Mouse (Mus musculus): Measurements from ENCODE around the gene Pxdc1.

Pxdc1 gene

DNA sequence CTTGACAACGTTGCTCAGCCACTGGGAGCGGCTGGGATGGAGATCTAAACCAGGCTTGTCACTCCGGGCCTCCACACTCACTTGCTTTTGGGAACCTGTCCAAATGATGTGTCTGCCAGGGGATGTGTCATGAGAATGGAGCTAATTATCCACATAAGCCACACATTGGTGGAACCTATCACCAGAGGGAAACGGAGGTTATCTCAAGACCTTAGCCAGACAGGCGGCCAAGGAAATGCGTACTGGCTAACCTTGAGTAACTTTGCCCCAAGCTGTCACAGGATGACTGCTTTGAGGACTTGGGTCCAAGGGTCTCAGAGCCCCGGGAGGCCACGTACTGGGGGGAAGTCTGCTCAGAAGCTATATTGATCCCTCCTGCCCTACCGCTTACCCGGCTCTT lies 2.3 kb downstream of the Pxdc1 start:
- no peak for DNase-seq (ENCODE audit: low read depth, low spot score)

DNA sequence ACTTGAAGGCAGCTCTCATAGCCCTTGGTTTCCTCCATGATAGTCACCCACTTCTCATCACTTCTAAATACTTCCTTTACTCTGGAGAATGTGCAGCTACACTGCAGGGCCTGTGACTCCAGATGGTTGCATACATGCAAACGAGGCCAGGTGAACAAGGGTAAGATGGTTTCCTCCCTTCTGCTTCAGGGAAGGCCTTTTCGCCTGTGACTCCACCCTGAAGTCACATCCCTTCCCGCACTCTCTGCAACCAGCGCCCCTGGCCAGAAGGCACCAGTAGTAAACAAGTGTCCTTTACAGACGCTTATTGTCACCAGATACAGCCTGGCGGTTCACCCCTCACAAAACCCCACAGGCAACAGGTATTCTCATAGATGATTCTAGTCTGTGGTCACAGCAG lies 2.9 kb downstream of the Pxdc1 start:
- DNase-seq (ENCODE audit: low read depth, low spot score), result no peak

DNA sequence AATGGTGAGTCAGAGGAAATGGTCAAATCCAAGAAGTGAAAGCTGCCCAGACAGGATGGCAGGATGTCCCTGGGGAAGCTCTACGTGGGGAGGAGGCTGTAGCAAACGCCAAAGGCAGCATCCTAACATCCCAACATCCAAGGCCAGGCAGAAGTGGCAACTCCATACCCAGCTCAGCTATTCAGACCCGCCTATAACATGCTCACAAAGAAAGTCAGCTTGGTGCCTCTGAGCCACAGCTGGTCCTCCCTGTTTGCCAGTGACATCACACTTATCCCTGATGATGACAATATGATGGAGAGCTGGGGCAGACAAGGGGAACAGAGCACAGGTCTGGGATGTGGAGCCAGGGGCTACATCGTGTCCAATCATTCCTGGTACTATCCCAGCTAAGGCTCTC lies 5.5 kb downstream of the Pxdc1 start:
- DNase-seq (ENCODE audit: low read depth, low spot score), result no peak

DNA sequence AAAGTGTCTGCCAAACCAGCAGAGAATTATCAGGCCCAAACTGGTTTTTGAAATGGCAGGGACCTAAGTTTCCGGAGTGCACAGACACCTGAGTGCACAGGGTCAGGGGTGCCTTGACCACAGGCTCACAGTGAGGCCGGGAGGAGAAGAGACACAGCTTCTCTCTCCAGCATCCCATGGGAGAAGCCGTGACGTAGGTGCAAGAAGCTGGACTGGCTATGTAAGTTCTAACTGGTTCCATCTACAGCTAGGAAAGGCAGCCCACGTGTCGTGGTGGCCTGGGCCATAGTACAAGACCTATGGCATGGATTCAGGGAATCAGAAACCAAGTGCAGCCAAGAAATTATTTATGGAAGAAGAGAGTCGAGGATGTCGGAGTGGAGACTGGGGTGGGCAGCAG lies 6.1 kb downstream of the Pxdc1 start:
- DNase-seq (ENCODE audit: low read depth, low spot score), result no peak

DNA sequence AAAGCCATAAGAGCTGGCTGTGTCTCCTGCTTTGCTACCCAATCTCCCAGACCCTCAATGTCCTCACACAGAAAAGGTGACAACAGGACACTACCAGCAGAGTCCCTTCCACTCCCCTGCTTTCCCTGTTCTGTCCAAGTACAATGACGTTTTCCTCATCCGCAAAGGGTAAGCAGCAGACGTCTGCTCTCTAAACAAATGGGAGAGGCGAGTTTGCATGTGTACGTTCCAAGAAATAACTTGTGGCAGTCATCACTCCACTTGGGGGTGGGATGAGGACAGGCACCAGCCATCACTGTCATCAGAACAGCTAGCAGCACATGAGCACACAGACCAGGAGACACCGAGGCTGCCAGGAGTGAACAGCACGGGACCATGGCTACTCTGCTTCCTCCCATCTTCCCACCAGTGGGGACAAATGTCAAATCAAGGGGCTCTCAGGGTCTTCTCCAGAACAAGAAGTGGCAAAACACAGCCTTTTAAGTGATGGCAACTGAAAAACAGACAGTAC lies 7.0 kb downstream of the Pxdc1 start:
- DNase-seq (ENCODE audit: low read depth, low spot score), result no peak

DNA sequence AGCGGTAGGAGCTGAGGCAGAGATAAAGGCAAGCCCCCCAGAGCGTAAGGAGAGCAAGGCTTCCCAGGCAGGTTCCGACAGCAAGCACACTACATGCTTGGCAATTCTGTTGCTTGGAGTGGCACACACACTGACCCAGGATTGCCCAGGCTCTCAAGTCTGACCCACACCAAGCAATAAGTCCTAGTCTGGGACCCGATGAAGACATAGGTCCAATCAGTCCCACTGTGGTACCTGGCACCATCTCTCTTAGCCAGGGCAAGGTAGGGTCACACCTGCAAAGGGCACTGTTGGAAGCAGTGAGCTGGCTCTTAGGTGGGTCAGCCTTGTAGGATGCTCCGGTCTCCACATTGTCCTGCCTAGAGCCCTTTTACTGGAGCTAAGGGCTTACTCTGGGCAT lies 7.8 kb downstream of the Pxdc1 start:
- no peak for DNase-seq (ENCODE audit: low read depth, low spot score)

DNA sequence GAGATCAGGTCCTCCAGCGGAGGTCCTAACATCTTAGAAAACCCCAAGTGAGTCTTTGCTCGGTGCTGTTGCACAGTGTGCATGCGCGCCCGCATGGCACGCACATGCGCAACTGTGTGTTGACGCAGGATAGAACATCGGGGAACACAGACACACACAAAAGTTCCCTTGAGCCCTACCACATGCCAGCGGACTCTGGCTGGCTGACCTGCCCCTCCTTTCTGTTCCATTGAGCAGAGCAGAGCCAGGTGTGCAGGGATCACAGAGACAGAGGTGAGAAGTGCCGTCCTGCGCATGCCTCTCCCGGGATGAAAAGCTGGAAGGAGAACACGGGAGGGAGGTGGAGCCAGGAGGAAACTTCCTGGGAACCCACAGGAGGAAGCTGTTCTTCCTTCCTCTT lies 8.9 kb downstream of the Pxdc1 start:
- no peak for DNase-seq (ENCODE audit: low read depth, low spot score)

DNA sequence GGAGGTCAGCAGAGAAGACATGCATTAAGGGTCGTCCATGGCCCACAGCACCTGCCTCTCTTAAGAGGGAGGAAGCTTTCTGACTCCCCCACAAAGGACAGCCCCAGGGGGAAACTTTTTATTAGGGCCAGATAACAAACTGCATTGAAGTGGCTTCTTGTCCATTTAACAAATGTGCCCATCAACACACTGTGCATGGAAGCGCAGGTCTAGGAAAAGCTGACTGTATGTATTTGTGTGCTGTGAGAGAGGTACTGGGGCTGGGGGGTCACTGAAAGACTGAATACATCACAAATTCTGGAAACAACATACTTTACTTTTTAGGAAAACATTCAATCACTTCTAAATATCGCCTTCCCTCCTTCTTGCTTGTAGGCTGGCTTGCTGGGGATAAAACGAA lies 9.4 kb downstream of the Pxdc1 start:
- DNase-seq (ENCODE audit: low read depth, low spot score), result no peak

DNA sequence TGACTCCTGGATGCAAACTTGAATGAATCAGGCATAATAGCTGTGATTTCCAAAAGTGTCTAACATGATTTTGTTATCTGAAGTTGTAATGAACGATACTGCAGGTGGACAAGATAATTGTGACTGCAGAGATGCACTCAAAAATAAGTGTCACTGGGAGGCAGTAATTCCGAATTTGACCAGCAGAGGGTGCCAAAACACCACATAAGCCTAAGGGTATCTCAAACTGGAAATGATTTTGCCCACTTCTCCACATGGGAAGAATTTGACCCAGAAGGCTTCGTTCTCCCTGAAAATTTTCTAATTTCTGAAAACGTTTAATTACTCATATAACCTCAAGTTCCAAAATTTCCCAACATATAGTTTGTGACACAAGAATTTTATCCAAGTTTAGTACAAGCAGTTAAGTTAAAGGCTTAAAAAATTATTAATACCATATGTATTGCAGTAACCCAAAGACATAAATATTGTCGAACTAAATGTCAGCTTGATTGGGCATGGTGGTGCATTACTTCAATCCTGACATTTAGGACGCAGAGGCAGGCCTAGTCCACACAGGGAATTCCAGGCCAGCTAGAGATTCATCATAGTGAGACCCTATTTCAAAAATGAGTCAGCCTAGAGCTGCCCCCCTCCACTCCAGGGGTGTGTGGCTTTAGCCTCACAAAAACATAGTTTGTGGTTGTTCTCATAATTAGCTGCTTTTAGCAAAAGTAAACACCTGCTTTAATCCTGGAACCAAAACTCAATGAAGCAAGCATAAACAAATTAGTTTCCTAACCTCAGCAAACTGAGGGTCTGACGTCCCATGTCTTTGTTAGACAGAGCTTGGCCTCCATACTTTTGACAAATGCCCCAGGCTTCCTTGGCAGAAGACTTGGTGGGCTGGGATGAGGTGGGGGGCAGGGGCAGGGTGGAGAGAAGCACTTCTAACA lies 10.1 kb downstream of the Pxdc1 start:
- peak; percentile 55 for DNase-seq (ENCODE audit: low read depth, low spot score)

DNA sequence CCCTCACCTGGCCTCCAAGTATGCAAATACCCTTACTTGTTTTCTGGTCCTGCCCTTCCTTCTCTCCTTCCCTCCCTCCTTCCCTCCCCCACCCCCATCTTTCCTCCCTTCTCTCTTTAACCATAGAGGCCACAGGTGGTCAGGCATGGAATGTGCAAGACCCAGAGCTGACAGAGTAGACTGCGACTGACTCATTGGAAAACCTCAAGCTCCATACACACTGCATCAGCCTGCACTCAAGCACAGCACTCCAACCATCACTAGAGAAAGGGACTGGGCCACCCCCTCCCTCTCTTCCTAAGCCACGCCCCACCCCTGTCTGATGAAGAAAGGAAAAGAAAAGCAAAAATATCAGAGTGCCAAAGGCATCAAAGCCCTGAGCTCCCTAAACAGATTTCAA lies 12.2 kb downstream of the Pxdc1 start:
- no peak for DNase-seq (ENCODE audit: low read depth, low spot score)

DNA sequence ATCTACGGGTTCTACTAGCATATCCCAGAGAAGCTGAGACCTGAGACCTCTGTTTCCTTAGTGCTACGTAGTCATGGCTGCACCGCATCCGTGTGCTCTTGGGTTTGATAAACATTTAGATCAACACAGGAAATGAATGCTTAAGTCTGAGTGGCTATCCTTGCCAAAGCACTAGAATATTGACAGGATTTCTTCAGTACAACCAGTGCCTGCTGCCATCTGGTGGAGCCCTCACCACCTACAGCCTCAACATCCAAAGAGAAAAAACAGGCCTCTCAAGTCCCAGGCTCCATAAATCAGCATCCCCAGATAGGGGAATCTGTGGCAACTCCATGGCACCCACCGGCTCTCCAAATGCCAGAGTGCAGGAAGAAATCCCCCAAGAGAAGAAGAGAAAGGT lies 17.3 kb downstream of the Pxdc1 start:
- peak; percentile 42 for DNase-seq (ENCODE audit: low read depth, low spot score)

DNA sequence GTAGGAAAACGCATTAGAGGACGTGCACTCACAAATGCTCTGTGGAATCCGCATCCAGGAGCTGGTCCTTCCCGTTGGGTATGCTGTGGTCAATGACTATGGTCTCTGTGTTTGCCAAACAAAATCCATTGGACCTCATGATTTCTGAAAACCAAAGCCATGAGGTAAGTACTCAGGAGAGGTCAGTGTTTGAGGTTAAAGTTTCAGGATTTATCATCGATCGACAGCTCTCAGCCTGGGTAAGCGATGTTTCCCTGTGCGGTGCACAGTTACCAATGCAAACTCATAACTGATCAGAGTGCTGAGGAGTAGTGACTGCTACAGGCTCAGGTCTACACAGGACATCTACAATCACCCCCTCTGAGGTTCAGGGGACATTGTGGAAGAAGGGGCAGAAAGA lies 23.0 kb downstream of the Pxdc1 start:
- DNase-seq (ENCODE audit: low read depth, low spot score), result no peak

DNA sequence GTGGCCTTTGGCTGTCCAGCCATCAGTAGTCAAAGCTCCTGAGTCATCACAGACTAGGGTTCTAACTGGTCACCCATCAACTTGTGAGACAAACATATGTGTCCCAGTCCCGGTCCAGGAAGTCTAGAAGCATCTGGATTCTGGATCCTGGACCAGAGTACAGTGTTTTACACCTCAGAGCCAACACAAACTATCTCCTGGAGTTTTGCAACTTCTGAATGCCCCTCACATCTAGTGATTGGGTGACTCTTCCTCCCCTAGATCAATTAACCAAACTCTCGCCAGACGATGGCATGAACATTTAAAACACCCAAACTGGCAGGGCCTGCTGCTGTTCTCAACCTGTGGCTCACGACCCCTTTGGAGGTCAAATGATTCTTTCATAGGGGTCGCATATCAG lies 23.5 kb downstream of the Pxdc1 start:
- no peak for DNase-seq (ENCODE audit: low read depth, low spot score)

DNA sequence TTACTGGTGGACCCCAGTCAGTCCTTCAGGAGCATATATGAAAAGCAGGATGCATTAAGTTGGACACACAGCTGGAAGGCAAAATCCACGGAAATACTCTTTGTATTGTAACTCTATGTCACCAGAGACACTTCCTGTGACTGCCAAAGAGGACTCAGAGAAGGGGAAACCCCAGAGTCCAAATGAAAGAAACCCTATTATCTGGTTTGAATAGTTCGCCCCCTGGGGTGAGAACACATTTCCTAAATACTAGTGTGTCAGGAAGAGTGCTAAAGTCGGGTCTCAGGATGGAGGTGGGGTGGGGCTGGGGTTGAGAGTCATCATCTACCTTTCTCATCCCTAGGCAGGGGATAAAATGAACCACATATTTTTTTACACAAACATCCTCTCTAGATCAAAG lies 25.8 kb downstream of the Pxdc1 start:
- DNase-seq (ENCODE audit: low read depth, low spot score), result no peak

DNA sequence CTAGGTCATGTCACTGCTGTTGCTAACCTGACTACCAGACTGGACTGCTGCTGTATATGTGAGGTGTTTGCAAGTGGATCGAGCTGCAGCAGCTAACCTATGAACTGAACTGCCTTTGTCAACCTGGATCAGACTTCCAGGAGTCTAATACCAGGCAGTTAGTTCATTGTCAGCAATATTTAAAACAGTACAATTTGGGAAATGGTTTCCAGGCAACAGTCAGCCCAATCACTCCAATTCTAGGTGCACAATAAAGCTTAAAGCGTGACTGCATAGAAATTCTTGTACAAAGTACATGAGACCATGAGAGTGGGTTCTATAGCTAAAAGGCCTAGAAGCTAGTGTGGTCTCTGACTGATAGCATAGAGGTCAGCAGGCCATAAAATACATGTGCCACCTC lies 28.9 kb downstream of the Pxdc1 start:
- DNase-seq (ENCODE audit: low read depth, low spot score), result no peak

DNA sequence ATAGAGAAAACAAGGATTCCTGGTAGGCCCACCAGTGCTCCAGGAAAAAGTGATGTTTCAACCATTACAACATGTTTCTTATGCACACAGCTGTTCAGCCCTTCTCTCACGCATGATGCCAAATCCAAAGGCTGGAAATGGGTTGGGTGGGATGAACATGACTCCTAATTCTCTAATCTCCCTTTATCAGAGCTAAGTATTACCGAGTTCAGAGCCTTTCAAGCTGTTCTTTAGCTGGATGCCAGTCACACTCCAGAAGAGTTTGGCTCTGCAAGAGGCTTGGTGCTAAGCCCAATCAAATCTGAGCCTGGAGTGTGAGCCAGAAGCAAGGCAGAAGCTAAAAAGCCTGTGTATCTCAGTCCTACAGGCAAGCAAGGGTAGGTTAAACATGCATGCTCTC lies 40.9 kb downstream of the Pxdc1 start:
- DNase-seq (ENCODE audit: low read depth, low spot score), result no peak

DNA sequence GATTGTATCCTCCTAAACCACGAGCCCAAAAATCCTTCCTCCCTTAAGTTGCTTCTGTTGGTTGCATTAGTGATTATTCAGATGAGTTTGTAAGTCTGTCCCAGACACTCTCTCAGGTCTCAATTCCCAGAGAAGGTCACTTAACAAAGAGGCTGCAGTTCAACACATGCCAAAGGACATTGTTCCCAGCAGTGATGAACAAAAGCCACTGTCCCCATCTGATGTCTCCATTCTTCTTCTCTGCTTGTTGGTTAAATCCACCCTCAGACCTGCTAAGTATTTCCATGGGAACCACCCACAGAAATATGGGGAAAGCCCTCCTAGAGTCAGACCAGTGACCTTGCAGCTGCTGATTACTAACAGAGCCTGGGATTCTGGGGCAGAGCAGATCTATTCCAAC lies 43.6 kb downstream of the Pxdc1 start:
- no peak for DNase-seq (ENCODE audit: low read depth, low spot score)

DNA sequence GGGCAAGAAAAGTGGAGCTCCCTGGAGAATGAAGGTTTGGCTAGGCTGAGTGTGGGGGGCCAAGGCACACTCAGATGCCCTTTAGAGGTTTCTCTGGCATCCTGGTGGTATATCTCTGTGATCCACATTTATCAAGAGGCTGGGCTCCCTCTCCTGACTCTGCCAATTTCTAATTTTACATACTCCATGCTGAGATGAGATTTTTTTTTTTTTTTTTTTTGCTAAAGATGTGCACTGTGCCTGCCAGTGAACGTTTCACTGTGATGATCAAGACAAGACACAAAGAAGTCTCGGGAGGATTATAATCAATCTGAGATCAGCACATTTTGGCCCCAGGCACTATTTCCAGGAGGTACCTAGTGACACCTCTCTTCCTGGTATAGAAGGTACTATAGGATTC lies 46.2 kb downstream of the Pxdc1 start:
- DNase-seq (ENCODE audit: low read depth, low spot score), result no peak

DNA sequence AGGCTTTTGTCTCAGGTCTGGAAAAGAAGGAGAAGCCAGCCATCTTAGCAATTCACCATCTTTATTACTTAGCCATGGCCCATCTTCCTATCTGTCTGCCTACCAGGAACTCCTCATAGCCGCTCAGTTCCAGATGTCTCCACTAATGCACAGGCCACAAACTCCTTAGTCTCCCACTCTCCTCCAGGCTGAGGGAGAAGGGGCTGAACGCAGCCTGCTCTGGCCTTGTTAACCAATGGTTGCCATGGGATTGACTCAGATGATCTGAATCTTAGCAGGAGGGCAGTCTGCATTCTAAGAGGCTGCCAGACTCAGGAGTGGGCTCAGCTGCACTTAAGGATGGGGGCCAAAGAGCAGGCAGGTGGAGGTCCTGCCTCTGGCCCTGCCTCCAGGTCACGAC lies 47.4 kb downstream of the Pxdc1 start:
- no peak for DNase-seq (ENCODE audit: low read depth, low spot score)

DNA sequence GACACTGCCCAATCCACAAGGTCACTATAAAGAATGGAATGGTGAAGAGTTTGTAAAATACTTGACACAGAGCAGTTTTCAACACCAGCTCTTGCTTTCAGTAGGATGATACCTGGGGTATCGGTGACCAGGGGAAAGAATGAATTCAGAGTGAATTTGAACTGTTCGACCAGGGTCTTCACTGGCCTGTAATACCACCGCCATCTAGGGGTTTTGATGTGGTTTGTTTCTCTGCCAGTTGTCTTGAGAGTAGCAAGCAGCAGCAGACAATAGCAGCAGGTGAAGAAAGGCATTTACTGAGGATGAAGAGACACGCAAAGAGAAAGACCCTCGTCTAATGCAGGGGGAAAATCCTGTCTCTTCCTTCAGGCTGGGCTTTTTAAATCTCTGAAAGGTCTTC lies 48.1 kb downstream of the Pxdc1 start:
- no peak for DNase-seq (ENCODE audit: low read depth, low spot score)

DNA sequence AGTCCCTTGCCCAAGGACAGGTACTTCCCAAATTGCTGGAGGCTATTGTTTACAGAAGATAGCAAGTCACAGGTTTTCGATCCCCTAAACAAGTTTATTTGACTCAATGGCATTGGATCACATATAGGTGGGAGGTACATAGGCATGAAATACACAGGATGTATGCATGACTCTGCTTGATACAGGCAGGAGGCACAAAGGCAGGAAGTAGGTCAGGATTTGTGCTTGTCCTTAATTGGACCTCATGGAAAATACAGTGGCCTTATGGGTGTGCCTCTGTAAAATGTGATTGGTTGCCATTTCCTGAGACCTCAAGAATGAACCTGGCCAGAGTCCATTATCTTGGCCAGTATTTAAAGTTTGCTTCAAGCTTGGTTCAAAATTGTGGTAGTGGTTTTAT lies 48.9 kb downstream of the Pxdc1 start:
- DNase-seq (ENCODE audit: low read depth, low spot score), result no peak

DNA sequence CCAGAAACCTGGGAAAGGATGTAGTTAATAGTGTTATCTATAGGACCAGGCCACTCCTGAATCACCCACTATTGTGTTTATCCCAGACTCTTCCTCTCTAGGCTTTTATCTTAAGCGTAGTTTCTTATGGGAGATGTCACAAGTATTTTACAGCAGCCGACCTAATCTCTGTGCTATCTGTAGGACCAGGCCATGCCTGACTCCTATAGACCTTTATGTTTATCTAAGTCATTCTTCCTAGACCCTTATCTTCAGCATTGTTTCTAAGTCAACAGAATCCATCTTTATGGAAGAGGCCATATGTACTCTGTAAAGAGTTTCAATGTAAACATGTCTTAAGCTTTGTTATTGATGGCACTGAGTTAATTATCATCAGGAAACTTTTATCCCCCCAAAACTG lies 50.5 kb downstream of the Pxdc1 start:
- DNase-seq (ENCODE audit: low read depth, low spot score), result no peak

DNA sequence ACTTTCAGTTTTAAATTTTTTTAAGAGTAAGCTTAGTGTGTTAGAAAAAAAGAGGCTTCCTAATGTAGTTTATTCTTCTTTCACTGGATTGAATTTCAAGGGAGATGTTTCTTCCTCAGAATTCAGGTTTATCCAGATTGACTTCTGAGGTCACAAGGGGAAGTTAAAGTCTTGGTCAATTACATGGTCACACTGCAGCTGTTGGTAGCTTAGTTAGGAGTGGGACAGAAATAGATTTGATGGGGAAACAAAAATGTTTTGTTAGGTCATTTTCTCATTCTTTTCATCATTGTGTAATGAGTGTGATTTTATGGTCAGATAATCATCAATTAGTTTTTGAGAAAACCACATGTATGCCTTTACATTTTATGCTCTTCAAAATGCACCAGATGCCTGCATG lies 56.5 kb downstream of the Pxdc1 start:
- DNase-seq (ENCODE audit: low read depth, low spot score), result no peak
